ENCODE assay signal across 17 mouse cellular contexts in genomic region chr5:21395205-21395840, GRCm38 (mm10). TPM values are rescaled to one million over a fixed set of nuclear protein-coding genes. Genes with fewer than 3 reads are reported as not detected.
A peak's percentile ranks its signal among the peaks of the same experiment; 100 is the strongest.
DNase-seq lines count a peak whose midpoint lies in the region; ATAC-seq and TF ChIP-seq lines count a peak whose summit lies in the region.
"Had no signal": no experiment of that assay in that cellular context is flagged by ENCODE, and none has a peak within 500 bp of the region (broad histone marks: within the 10 kb centered on the region; RNA-seq: fewer than 3 reads in every experiment).

No protein-coding gene starts in this region.

- no peaks in the 10 kb centered on the region for H3K27me3 ChIP-seq in liver, embryonic 13.5 days
- H3K27me3 ChIP-seq in liver, embryonic 11.5 days (replicated peaks; ENCODE audit: control insufficient read depth, insufficient read depth, low read length): no peaks in the 10 kb centered on the region
- H3K27me3 ChIP-seq in heart, postnatal 0 days (ENCODE audit: control insufficient read depth, insufficient read depth, low read length): no peaks in the 10 kb centered on the region
- no peaks in the 10 kb centered on the region for H3K27me3 ChIP-seq in midbrain, embryonic 16.5 days (ENCODE audit: control insufficient read depth, insufficient read depth, low read depth, low read length)
- H3K27me3 ChIP-seq: embryonic facial prominence, embryonic 15.5 days had no signal

- no peak overlapping the region for H3K4me2 ChIP-seq in liver, embryonic 13.5 days
- no peak overlapping the region for H3K4me2 ChIP-seq in liver, embryonic 11.5 days
- no peak overlapping the region for H3K4me2 ChIP-seq in heart, postnatal 0 days (ENCODE audit: low read depth, low read length)
- H3K4me2 ChIP-seq in midbrain, embryonic 16.5 days (ENCODE audit: low read length): no peak overlapping the region
- H3K4me2 ChIP-seq: embryonic facial prominence, embryonic 15.5 days; hindbrain, embryonic 14.5 days had no signal

- no peaks in the 10 kb centered on the region for H3K36me3 ChIP-seq in liver, embryonic 13.5 days
- H3K36me3 ChIP-seq in liver, embryonic 11.5 days (ENCODE audit: control insufficient read depth, insufficient read depth, low read length): no peaks in the 10 kb centered on the region
- no peaks in the 10 kb centered on the region for H3K36me3 ChIP-seq in heart, postnatal 0 days (replicated peaks; ENCODE audit: control insufficient read depth, insufficient read depth, low read length)
- H3K36me3 ChIP-seq in midbrain, embryonic 16.5 days (ENCODE audit: control insufficient read depth, insufficient read depth, low read length): no peaks in the 10 kb centered on the region
- H3K36me3 ChIP-seq: embryonic facial prominence, embryonic 15.5 days had no signal

- no peak overlapping the region for H3K9ac ChIP-seq in liver, embryonic 13.5 days
- H3K9ac ChIP-seq in liver, embryonic 11.5 days (ENCODE audit: low read depth, low read length): no peak overlapping the region
- H3K9ac ChIP-seq in heart, postnatal 0 days (replicated peaks; ENCODE audit: low read depth, low read length): no peak overlapping the region
- H3K9ac ChIP-seq in midbrain, embryonic 16.5 days (ENCODE audit: low read depth, low read length): no peak overlapping the region
- H3K9ac ChIP-seq: embryonic facial prominence, embryonic 15.5 days; hindbrain, embryonic 14.5 days had no signal

- no peak overlapping the region for H3K27ac ChIP-seq in liver, embryonic 13.5 days
- no peak overlapping the region for H3K27ac ChIP-seq in liver, embryonic 11.5 days (ENCODE audit: low read depth, low read length)
- H3K27ac ChIP-seq in heart, postnatal 0 days (ENCODE audit: low read depth): peak overlapping the region; percentile 49
- H3K27ac ChIP-seq in midbrain, embryonic 16.5 days (ENCODE audit: low read length): no peak overlapping the region
- H3K27ac ChIP-seq: embryonic facial prominence, embryonic 15.5 days; hindbrain, embryonic 14.5 days; stomach, postnatal 0 days had no signal

- peaks cover 9% of the 10 kb centered on the region; the same call in 1 of the 2 replicates for H3K4me1 ChIP-seq in liver, embryonic 13.5 days (replicated peaks)
- H3K4me1 ChIP-seq in liver, embryonic 11.5 days (replicated peaks; ENCODE audit: control insufficient read depth, insufficient read depth, low read length): no peaks in the 10 kb centered on the region; the same call in 1 of the 2 replicates
- H3K4me1 ChIP-seq in heart, postnatal 0 days (ENCODE audit: control insufficient read depth, insufficient read depth): peaks cover 23% of the 10 kb centered on the region; the same call in 1 of the 2 replicates
- H3K4me1 ChIP-seq in midbrain, embryonic 16.5 days (ENCODE audit: control insufficient read depth, insufficient read depth, low read length): no peaks in the 10 kb centered on the region
- H3K4me1 ChIP-seq: embryonic facial prominence, embryonic 15.5 days had no signal

- ATAC-seq in liver, embryonic 13.5 days (ENCODE audit: low read depth): peak; percentile 63; the same call in 1 of the 2 replicates
- ATAC-seq in liver, embryonic 11.5 days (replicated peaks; ENCODE audit: low FRiP score): no peak; the same call in 1 of the 2 replicates
- peak; percentile 81 for ATAC-seq in heart, postnatal 0 days (ENCODE audit: insufficient read depth, low read depth)
- no peak for ATAC-seq in midbrain, embryonic 16.5 days
- no peak for ATAC-seq in activated CD4-positive, CD25-positive, alpha-beta regulatory T cell, adult 4 months
- ATAC-seq: forebrain, embryonic 16.5 days had no signal

- WGBS in liver, embryonic 13.5 days (ENCODE audit: insufficient replicate concordance): 12% methylated on average over 7 of the region's 7 CpGs
- WGBS in liver, embryonic 11.5 days: 25% methylated on average over 7 of the region's 7 CpGs
- WGBS in heart, postnatal 0 days: 29% methylated on average over 7 of the region's 7 CpGs
- 49% methylated on average over 7 of the region's 7 CpGs for WGBS in midbrain, embryonic 16.5 days

- no peaks in the 10 kb centered on the region for H3K9me3 ChIP-seq in liver, embryonic 13.5 days (replicated peaks)
- no peaks in the 10 kb centered on the region for H3K9me3 ChIP-seq in liver, embryonic 11.5 days (ENCODE audit: control insufficient read depth, low read length)
- H3K9me3 ChIP-seq in heart, postnatal 0 days (replicated peaks; ENCODE audit: control insufficient read depth, low read length): no peaks in the 10 kb centered on the region
- no peaks in the 10 kb centered on the region for H3K9me3 ChIP-seq in midbrain, embryonic 16.5 days (replicated peaks; ENCODE audit: control insufficient read depth, low read length, poor library complexity, severe bottlenecking)
- H3K9me3 ChIP-seq: embryonic facial prominence, embryonic 15.5 days had no signal

- no peak for TF ChIP-seq CTCF in heart, postnatal 0 days (IDR thresholded peaks at IDR 0.05; ENCODE audit: low read depth)

- TF ChIP-seq EP300 in heart, postnatal 0 days (IDR thresholded peaks at IDR 0.05; ENCODE audit: low read depth): peak; percentile 72

- peak; percentile 36 to 55 for DNase-seq in heart, adult 18-20 months
- DNase-seq in heart, postnatal 4 days: no peak
- DNase-seq in liver, embryonic 13.5 days: no peak
- no peak for DNase-seq in liver, embryonic 11.5 days (ENCODE audit: low spot score)
- peak; percentile 97 for DNase-seq in MEL-GATA-1-ER (ENCODE audit: extremely low read depth, low read depth)
- peak; percentile 66 for DNase-seq in heart, postnatal 0 days (ENCODE audit: low spot score)
- DNase-seq: cerebellum, postnatal 10 days; kidney, adult 9 months; thymus, postnatal 4 days had no signal

- H3K4me3 ChIP-seq in liver, embryonic 13.5 days (replicated peaks): no peak overlapping the region
- H3K4me3 ChIP-seq in liver, embryonic 11.5 days (ENCODE audit: low read depth, low read length): no peak overlapping the region
- H3K4me3 ChIP-seq in heart, postnatal 0 days (ENCODE audit: low read depth, low read length): no peak overlapping the region
- no peak overlapping the region for H3K4me3 ChIP-seq in midbrain, embryonic 16.5 days (ENCODE audit: low read depth, low read length)
- H3K4me3 ChIP-seq: embryonic facial prominence, embryonic 15.5 days had no signal

RNA-seq across cellular contexts. Expression of gene Fgl2, which starts 22.9 kb away (rescaled TPM):
- 10 to 100 TPM; 16.5 to 22.9 TPM for total RNA-seq in heart, adult 18-20 months (2021)
- 10 to 100 TPM; 49.3 to 50.0 TPM for total RNA-seq in heart, postnatal 4 days (2021)
- 1.6 and 2.0 TPM in 2 replicates for polyA plus RNA-seq in liver, embryonic 13.5 days (2015; fragmentation: Nextera tagmentation; extraction: Ambion mirVana)
- polyA plus RNA-seq in liver, embryonic 11.5 days (2014; fragmentation: Nextera tagmentation; extraction: Ambion mirVana): 1.9 and 2.2 TPM in 2 replicates
- total RNA-seq in heart, postnatal 0 days (2014; rRNA removed; ENCODE audit: low replicate concordance): 63.2 and 79.5 TPM in 2 replicates
- polyA plus RNA-seq in heart, postnatal 0 days (2015; fragmentation: Nextera tagmentation; extraction: Ambion mirVana): 44.2 and 54.4 TPM in 2 replicates
- 1.9 and 2.3 TPM in 2 replicates for polyA plus RNA-seq in midbrain, embryonic 16.5 days (2015; fragmentation: Nextera tagmentation; extraction: Ambion mirVana)
- polyA plus RNA-seq in activated CD4-positive, CD25-positive, alpha-beta regulatory T cell, adult 4 months (2017; shearing (Covaris generic)): 10 to 100 TPM; 27.5 to 28.0 TPM

RNA-seq across cellular contexts. Expression of gene Ccdc146, which starts 29.2 kb away (rescaled TPM):
- total RNA-seq in heart, adult 18-20 months (2021): 1 to 10 TPM; 3.4 to 4.4 TPM
- 1 to 10 TPM; 3.6 to 3.9 TPM for total RNA-seq in heart, postnatal 4 days (2021)
- not detected in 2 replicates for polyA plus RNA-seq in liver, embryonic 13.5 days (2015; fragmentation: Nextera tagmentation; extraction: Ambion mirVana)
- not detected in 2 replicates for polyA plus RNA-seq in liver, embryonic 11.5 days (2014; fragmentation: Nextera tagmentation; extraction: Ambion mirVana)
- total RNA-seq in heart, postnatal 0 days (2014; rRNA removed; ENCODE audit: low replicate concordance): 0.08 TPM in 1 of 2 replicates, not detected in the other
- polyA plus RNA-seq in heart, postnatal 0 days (2015; fragmentation: Nextera tagmentation; extraction: Ambion mirVana): 4.1 and 4.2 TPM in 2 replicates
- 0.67 and 0.90 TPM in 2 replicates for polyA plus RNA-seq in midbrain, embryonic 16.5 days (2015; fragmentation: Nextera tagmentation; extraction: Ambion mirVana)
- polyA plus RNA-seq in activated CD4-positive, CD25-positive, alpha-beta regulatory T cell, adult 4 months (2017; shearing (Covaris generic)): under 1 TPM; 0.60 to 0.61 TPM
- total RNA-seq: adrenal gland, adult 18-20 months had no signal
- polyA plus RNA-seq: C2C12 had no signal

RNA-seq across cellular contexts. Expression of gene Fam185a, which starts 29.4 kb away (rescaled TPM):
- 10 to 100 TPM; 20.7 to 22.3 TPM for total RNA-seq in heart, adult 18-20 months (2021)
- 1 to 10 TPM; 7.7 to 8.6 TPM for total RNA-seq in heart, postnatal 4 days (2021)
- 4.1 and 4.8 TPM in 2 replicates for polyA plus RNA-seq in liver, embryonic 13.5 days (2015; fragmentation: Nextera tagmentation; extraction: Ambion mirVana)
- 8.0 and 8.8 TPM in 2 replicates for polyA plus RNA-seq in liver, embryonic 11.5 days (2014; fragmentation: Nextera tagmentation; extraction: Ambion mirVana)
- total RNA-seq in heart, postnatal 0 days (2014; rRNA removed; ENCODE audit: low replicate concordance): 11.9 and 23.4 TPM in 2 replicates
- polyA plus RNA-seq in heart, postnatal 0 days (2015; fragmentation: Nextera tagmentation; extraction: Ambion mirVana): 6.8 and 6.9 TPM in 2 replicates
- 10.0 and 11.0 TPM in 2 replicates for polyA plus RNA-seq in midbrain, embryonic 16.5 days (2015; fragmentation: Nextera tagmentation; extraction: Ambion mirVana)
- 1 to 10 TPM; 2.4 to 2.6 TPM for polyA plus RNA-seq in activated CD4-positive, CD25-positive, alpha-beta regulatory T cell, adult 4 months (2017; shearing (Covaris generic))

Comparison
In these comparisons a context has a peak if more than half of its experiments do, and no peak if none do; other contexts are left out.
1. DNase-seq: peak in heart, adult 18-20 months (2 of 2), MEL-GATA-1-ER (single experiment) and heart, postnatal 0 days (single experiment); none in heart, postnatal 4 days (single experiment), liver, embryonic 13.5 days (single experiment) and liver, embryonic 11.5 days (single experiment).
2. ATAC-seq: peak in liver, embryonic 13.5 days (single experiment) and heart, postnatal 0 days (single experiment); none in liver, embryonic 11.5 days (single experiment), midbrain, embryonic 16.5 days (single experiment) and activated CD4-positive, CD25-positive, alpha-beta regulatory T cell, adult 4 months (single experiment).